ENCODE assay signal across 9 mouse cellular contexts in the genomic region with DNA sequence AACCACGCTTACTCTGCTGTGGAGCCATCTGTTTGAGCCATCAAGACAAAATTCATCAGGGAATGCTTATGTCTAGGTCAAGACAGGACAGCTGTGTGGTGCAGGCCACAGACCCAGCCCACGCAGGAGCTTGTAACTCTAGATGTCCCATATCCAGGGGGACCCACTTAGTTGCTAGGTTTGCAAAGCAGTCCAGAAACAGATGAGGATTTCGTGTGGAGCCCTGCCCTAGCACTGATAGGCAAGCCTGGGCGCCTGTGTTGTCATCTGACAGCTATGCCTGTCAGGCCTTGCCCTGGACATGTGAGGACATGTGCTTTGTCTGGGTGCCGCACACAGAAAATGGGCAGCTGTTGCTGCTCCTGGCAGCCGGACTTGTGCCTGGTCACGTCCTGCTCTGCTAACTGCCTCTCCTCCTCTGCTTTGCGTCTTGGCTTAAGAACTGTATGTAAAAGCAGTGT.
A peak's percentile ranks its signal among the peaks of the same experiment; 100 is the strongest.
DNase-seq lines count a peak whose midpoint lies in the region; ATAC-seq and TF ChIP-seq lines count a peak whose summit lies in the region.
"Had no signal": no experiment of that assay in that cellular context is flagged by ENCODE, and none has a peak within 500 bp of the region (broad histone marks: within the 10 kb centered on the region; RNA-seq: fewer than 3 reads in every experiment).

No protein-coding gene starts in this region.

- H3K36me3 ChIP-seq in kidney, embryonic 15.5 days, result no peaks in the 10 kb centered on the region
- H3K36me3 ChIP-seq in embryonic facial prominence, embryonic 12.5 days, result no peaks in the 10 kb centered on the region
- H3K36me3 ChIP-seq in heart, embryonic 15.5 days, result no peaks in the 10 kb centered on the region
- H3K36me3 ChIP-seq in myocyte (ENCODE audit: control insufficient read depth, insufficient read depth), result no peaks in the 10 kb centered on the region
- H3K36me3 ChIP-seq in forebrain, embryonic 10.5 days (replicated peaks), result no peaks in the 10 kb centered on the region

- H3K9ac ChIP-seq in kidney, embryonic 15.5 days, result no peak overlapping the region
- no peak overlapping the region for H3K9ac ChIP-seq in embryonic facial prominence, embryonic 12.5 days
- H3K9ac ChIP-seq in heart, embryonic 15.5 days, result no peak overlapping the region
- H3K9ac ChIP-seq: liver, embryonic 14.5 days had no signal

- no peak overlapping the region for H3K4me2 ChIP-seq in kidney, embryonic 15.5 days
- H3K4me2 ChIP-seq in embryonic facial prominence, embryonic 12.5 days (replicated peaks), result no peak overlapping the region
- H3K4me2 ChIP-seq in heart, embryonic 15.5 days, result no peak overlapping the region
- peak overlapping the region; percentile 71 for H3K4me2 ChIP-seq in myocyte (ENCODE audit: low read depth)

- H3K4me3 ChIP-seq in kidney, embryonic 15.5 days (replicated peaks), result no peak overlapping the region
- no peak overlapping the region for H3K4me3 ChIP-seq in embryonic facial prominence, embryonic 12.5 days
- no peak overlapping the region for H3K4me3 ChIP-seq in heart, embryonic 15.5 days
- H3K4me3 ChIP-seq in myocyte, result no peak overlapping the region
- no peak overlapping the region for H3K4me3 ChIP-seq in forebrain, embryonic 10.5 days

- H3K27ac ChIP-seq in kidney, embryonic 15.5 days, result no peak overlapping the region
- H3K27ac ChIP-seq in embryonic facial prominence, embryonic 12.5 days, result no peak overlapping the region
- no peak overlapping the region; the same call in 1 of the 2 replicates for H3K27ac ChIP-seq in heart, embryonic 15.5 days
- no peak overlapping the region for H3K27ac ChIP-seq in forebrain, embryonic 10.5 days
- H3K27ac ChIP-seq: liver, embryonic 14.5 days had no signal

- H3ac ChIP-seq in myocyte (ENCODE audit: control insufficient read depth, insufficient read length), result no peak overlapping the region

- no peaks in the 10 kb centered on the region for H3K4me1 ChIP-seq in kidney, embryonic 15.5 days
- peaks cover 5% of the 10 kb centered on the region; the same call in 1 of the 2 replicates for H3K4me1 ChIP-seq in embryonic facial prominence, embryonic 12.5 days
- peaks cover 9% of the 10 kb centered on the region for H3K4me1 ChIP-seq in heart, embryonic 15.5 days (replicated peaks)
- peaks cover 12% of the 10 kb centered on the region for H3K4me1 ChIP-seq in forebrain, embryonic 10.5 days

- no peaks in the 10 kb centered on the region for H3K9me3 ChIP-seq in kidney, embryonic 15.5 days (replicated peaks)
- H3K9me3 ChIP-seq in embryonic facial prominence, embryonic 12.5 days, result no peaks in the 10 kb centered on the region
- no peaks in the 10 kb centered on the region for H3K9me3 ChIP-seq in heart, embryonic 15.5 days (replicated peaks)
- no peaks in the 10 kb centered on the region for H3K9me3 ChIP-seq in forebrain, embryonic 10.5 days

- H3K79me2 ChIP-seq in myocyte (ENCODE audit: control insufficient read depth, insufficient read depth), result no peaks in the 10 kb centered on the region

- ATAC-seq in kidney, embryonic 15.5 days (replicated peaks; ENCODE audit: low FRiP score), result peak; percentile 54; the same call in 1 of the 2 replicates
- ATAC-seq in embryonic facial prominence, embryonic 12.5 days (ENCODE audit: insufficient number of reproducible peaks, insufficient read depth, low FRiP score, low TSS enrichment), result peak; percentile 69; the same call in 1 of the 2 replicates
- peak; percentile 73 for ATAC-seq in heart, embryonic 15.5 days (replicated peaks; ENCODE audit: insufficient number of reproducible peaks, insufficient read depth, low FRiP score, low read depth)

- peak; percentile 51 for TF ChIP-seq POLR2A in myocyte (IDR thresholded peaks at IDR 0.05; ENCODE audit: insufficient read length, low read depth)

- no peaks in the 10 kb centered on the region for H3K27me3 ChIP-seq in kidney, embryonic 15.5 days
- no peaks in the 10 kb centered on the region for H3K27me3 ChIP-seq in embryonic facial prominence, embryonic 12.5 days
- H3K27me3 ChIP-seq in heart, embryonic 15.5 days, result no peaks in the 10 kb centered on the region
- H3K27me3 ChIP-seq in myocyte (ENCODE audit: control insufficient read depth, insufficient read depth, insufficient read length), result no peaks in the 10 kb centered on the region
- no peaks in the 10 kb centered on the region; the same call in 1 of the 2 replicates for H3K27me3 ChIP-seq in forebrain, embryonic 10.5 days (ENCODE audit: poor library complexity, severe bottlenecking)

- WGBS in kidney, embryonic 15.5 days, result 50% methylated on average over 8 of the region's 8 CpGs
- 60% methylated on average over 8 of the region's 8 CpGs for WGBS in embryonic facial prominence, embryonic 12.5 days
- 32% methylated on average over 8 of the region's 8 CpGs for WGBS in heart, embryonic 15.5 days
- 91% methylated on average over 8 of the region's 8 CpGs for WGBS in forebrain, embryonic 10.5 days

- no peak for DNase-seq in kidney, postnatal 36 days
- no peak for DNase-seq in forebrain, embryonic 10.5 days (ENCODE audit: extremely low spot score, low spot score)
- DNase-seq in thymus, postnatal 14 days, result no peak
- DNase-seq in right cerebral cortex, postnatal 14 days, result no peak

TF ChIP-seq in myocyte, 11 proteins besides CTCF, POLR2A, EP300 and RAD21:
- TF ChIP-seq MYOD1 (IDR thresholded peaks at IDR 0.05; ENCODE audit: control insufficient read depth in 1 of 3, insufficient read length in 2 of 3, low read depth in 2 of 3) (peak; percentile 91 to 98 (median 97)), TCF3 (IDR thresholded peaks at IDR 0.05; ENCODE audit: insufficient read length, low read depth) (peak; percentile 96), MYOG (IDR thresholded peaks at IDR 0.05; ENCODE audit: control insufficient read depth in 1 of 3, insufficient read depth in 1 of 3, insufficient read length in 2 of 3, low read depth in 2 of 3) (peak; percentile 83 to 98 (median 95)), TCF12 (IDR thresholded peaks at IDR 0.05; ENCODE audit: insufficient read depth, poor library complexity, severe bottlenecking) (peak; percentile 92), E2F4 (IDR thresholded peaks at IDR 0.05; ENCODE audit: insufficient read depth) (no peak), POLR2AphosphoS2 (IDR thresholded peaks at IDR 0.05; ENCODE audit: insufficient read length, low read depth) (no peak), REST (IDR thresholded peaks at IDR 0.05; ENCODE audit: insufficient read depth, insufficient read length) (no peak)
